Mouse (Mus musculus) forebrain, embryonic 15.5 days (tissue): ENCODE results near the gene 5330417H12Rik. TPM values are rescaled to one million over a fixed set of nuclear protein-coding genes. Genes with fewer than 3 reads are reported as not detected.

Source experiments
- ATAC-seq: fragments of 200-750 bp; cut with Nextera tagmentation; replicated peaks from 2 replicates; pipeline ENCODE4 v1.8.0; 2017; ENCODE audit warnings: mild to moderate bottlenecking, moderate TSS enrichment, moderate library complexity
- H3K27ac ChIP-seq: fragments of 300-500 bp; sonication (generic); replicated peaks from 2 replicates; pipeline ENCODE4 v1.5.1; 2015; ENCODE audit warnings: mild to moderate bottlenecking, inconsistent platforms
- H3K27me3 ChIP-seq: fragments of 300-500 bp; sonication (generic); 2 replicates; pipeline ENCODE4 v1.6.1; 2015; ENCODE audit warnings: inconsistent platforms
- H3K36me3 ChIP-seq: fragments of 300-500 bp; sonication (generic); 2 replicates; pipeline ENCODE4 v1.6.1; 2015; ENCODE audit warnings: mild to moderate bottlenecking, inconsistent platforms
- H3K4me1 ChIP-seq: fragments of 300-500 bp; sonication (generic); 2 replicates; pipeline ENCODE4 v1.6.1; 2015; ENCODE audit warnings: inconsistent platforms
- H3K4me2 ChIP-seq: fragments of 300-500 bp; sonication (generic); replicated peaks from 2 replicates; pipeline ENCODE4 v1.6.1; 2015; ENCODE audit warnings: mild to moderate bottlenecking, inconsistent platforms
- H3K4me3 ChIP-seq: fragments of 300-500 bp; sonication (generic); 2 replicates; pipeline ENCODE4 v1.5.1; 2015; ENCODE audit warnings: mild to moderate bottlenecking, inconsistent platforms
- H3K9ac ChIP-seq: fragments of 300-500 bp; sonication (generic); replicated peaks from 2 replicates; pipeline ENCODE4 v1.6.1; 2015; ENCODE audit warnings: mild to moderate bottlenecking, inconsistent platforms
- H3K9me3 ChIP-seq: fragments of 300-500 bp; sonication (generic); 2 replicates; pipeline ENCODE4 v1.6.1; 2016; ENCODE audit warnings: inconsistent platforms
- WGBS: fragments of 180-500 bp; shearing (Covaris S2); methylation state at CpG from one replicate; pipeline ENCODE4 v1.1.7; 2015; ENCODE audit warnings: mixed read lengths; 5-methylcytosine and 5-hydroxymethylcytosine counted together
- polyA plus RNA-seq: library from polyadenylated mRNA; unstranded; fragments of >200 nt; fragmentation: Nextera tagmentation; extraction: Ambion mirVana; gene quantifications from 2 replicates; pipeline ENCODE4 v1.2.1, GENCODE M21; 2015

Gene 5330417H12Rik
- not detected in 2 replicates for polyA plus RNA-seq

- no peak for ATAC-seq
Measured at GRCm38 (mm10) chr7:107625061-107625460, at the start of gene 5330417H12Rik. TSS of gene 5330417H12Rik (minus strand) at chr7:107625161.

GRCm38 (mm10) chr7:107668514-107668913, 43.6 kb upstream of the 5330417H12Rik start:
- H3K36me3 ChIP-seq: no peaks in the 10 kb centered on the region
- no peak overlapping the region for H3K4me3 ChIP-seq
- no peaks in the 10 kb centered on the region for H3K9me3 ChIP-seq
- 91% methylated on average over 5 of the region's 5 CpGs for WGBS
- peaks cover 23% of the 10 kb centered on the region for H3K4me1 ChIP-seq
- no peak overlapping the region for H3K27ac ChIP-seq
- H3K27me3 ChIP-seq: no peaks in the 10 kb centered on the region
- no peak for ATAC-seq
- H3K9ac ChIP-seq: no peak overlapping the region
- H3K4me2 ChIP-seq: no peak overlapping the region

More at GRCm38 (mm10) chr7:107625061-107625460, at the start of gene 5330417H12Rik:
- H3K4me2 ChIP-seq: no peak within 1 kb of the TSS
- H3K4me3 ChIP-seq: no peak within 1 kb of the TSS
- H3K27me3 ChIP-seq: no peaks in the 10 kb centered on the region
- no peaks in the 10 kb centered on the region for H3K36me3 ChIP-seq
- 63% methylated on average over 2 of the region's 2 CpGs for WGBS
- no peaks in the 10 kb centered on the region for H3K9me3 ChIP-seq
- H3K27ac ChIP-seq: no peak within 1 kb of the TSS
- no peaks in the 10 kb centered on the region for H3K4me1 ChIP-seq
- H3K9ac ChIP-seq: no peak within 1 kb of the TSS

DNA sequence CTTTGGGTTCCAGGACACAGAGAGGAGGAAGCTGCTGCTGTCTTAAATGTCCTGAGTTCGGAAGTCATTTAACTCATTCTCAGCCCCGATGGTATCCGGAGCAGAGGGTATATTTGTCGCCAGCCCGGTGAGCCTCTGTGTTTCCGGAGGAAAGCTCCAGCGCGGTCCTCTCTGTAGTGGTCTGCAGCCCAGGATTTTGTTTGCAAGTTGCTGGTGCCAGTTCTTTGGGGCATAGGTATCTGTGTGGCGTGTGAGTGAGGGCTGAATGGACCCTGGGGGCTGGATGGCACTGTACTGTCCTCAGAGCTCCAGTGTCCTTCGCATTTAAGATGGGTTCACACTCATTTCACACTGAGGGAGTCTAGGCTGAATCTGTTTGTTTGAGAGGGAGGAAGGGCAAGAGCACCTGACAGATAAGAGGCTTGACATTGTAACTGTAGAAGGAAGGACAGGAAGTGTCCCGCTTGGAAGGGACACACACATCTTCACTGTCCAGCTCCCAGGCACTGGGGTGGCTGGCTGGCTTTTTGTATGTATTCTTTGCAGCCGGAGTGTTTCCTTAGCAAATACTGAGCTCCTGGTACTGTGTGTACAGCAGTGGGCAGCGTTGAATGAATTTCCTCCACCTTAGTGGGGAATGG, 41.4 kb upstream of the 5330417H12Rik start:
- Histone ChIP-seq H3K27me3 (no peaks in the 10 kb centered on the region), H3K4me3 (peak overlapping the region; percentile 19), H3K4me1 (peaks cover 23% of the 10 kb centered on the region), H3K9ac (peak overlapping the region; percentile 11; the same call in 1 of the 2 replicates), H3K9me3 (no peaks in the 10 kb centered on the region), H3K4me2 (peak overlapping the region; percentile 31), H3K27ac (peak overlapping the region; percentile 25; the same call in 1 of the 2 replicates), H3K36me3 (no peaks in the 10 kb centered on the region)
- ATAC-seq: peak; percentile 11; the same call in 1 of the 2 replicates
- 43% methylated on average over 13 of the region's 13 CpGs for WGBS

DNA sequence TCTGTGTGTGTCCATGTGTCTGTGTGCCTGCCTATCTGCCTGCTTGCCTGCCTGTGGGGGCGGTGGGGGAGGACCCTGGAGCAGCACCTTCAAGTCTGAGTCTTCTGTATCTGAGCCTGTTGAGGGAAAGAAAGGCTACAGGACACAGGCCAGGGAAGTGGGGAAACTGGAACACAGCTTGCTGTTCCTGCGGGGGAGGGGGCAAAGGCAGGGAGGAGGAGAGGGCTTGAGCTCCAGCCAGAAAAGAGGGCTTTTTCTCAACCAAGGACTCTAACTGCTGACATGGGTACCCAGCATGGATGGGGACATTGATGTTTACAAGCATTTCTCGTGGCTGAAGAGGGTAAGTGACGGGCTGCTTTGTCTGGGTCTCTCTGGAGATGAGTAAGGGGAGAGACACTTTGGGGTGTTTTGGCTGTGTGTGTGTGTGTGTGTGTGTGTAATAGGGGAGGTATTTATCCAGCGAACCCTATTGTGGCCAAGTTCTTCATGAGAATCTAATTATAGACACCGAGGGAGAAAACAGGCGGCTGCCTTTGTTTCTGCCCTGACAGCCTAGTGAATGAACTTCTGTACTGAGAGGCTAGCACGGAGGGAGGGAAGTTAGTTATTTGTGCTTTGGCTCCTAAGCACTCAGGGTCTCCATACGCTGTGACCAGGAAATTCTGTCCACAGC, 40.8 kb upstream of the 5330417H12Rik start:
- Histone ChIP-seq H3K36me3 (no peaks in the 10 kb centered on the region), H3K9ac (peak overlapping the region; percentile 11; the same call in 1 of the 2 replicates), H3K4me1 (peaks cover 23% of the 10 kb centered on the region), H3K4me3 (peak overlapping the region; percentile 19), H3K9me3 (no peaks in the 10 kb centered on the region), H3K4me2 (peak overlapping the region; percentile 31), H3K27ac (peak overlapping the region; percentile 25), H3K27me3 (no peaks in the 10 kb centered on the region)
- WGBS: 3% methylated on average over 9 of the region's 9 CpGs
- peak; percentile 47 for ATAC-seq

DNA sequence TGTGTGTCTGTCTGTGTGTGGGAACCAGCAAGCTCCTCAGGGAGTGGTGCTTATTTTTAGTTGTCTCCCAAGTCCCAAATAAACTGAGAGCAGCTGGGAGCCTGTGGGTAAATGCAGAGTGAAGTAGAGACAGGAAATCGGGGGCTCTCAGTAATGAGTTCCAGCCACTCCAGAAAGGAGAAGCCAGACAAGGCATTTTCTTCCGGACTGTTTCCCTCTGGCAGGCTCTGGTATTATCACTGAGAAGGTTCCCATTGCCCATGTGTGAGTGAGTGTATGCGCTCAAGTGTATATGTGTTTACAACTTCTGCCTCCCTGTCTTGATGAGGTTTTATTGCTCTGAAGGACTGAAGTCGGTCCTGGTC, 40.2 kb upstream of the 5330417H12Rik start:
- Histone ChIP-seq H3K9ac (no peak overlapping the region), H3K27me3 (no peaks in the 10 kb centered on the region), H3K4me2 (peak overlapping the region; percentile 31), H3K4me3 (no peak overlapping the region), H3K9me3 (no peaks in the 10 kb centered on the region), H3K36me3 (no peaks in the 10 kb centered on the region), H3K4me1 (peaks cover 23% of the 10 kb centered on the region), H3K27ac (peak overlapping the region; percentile 27)
- WGBS: 27% methylated on average over 4 of the region's 4 CpGs
- ATAC-seq: peak; percentile 21

DNA sequence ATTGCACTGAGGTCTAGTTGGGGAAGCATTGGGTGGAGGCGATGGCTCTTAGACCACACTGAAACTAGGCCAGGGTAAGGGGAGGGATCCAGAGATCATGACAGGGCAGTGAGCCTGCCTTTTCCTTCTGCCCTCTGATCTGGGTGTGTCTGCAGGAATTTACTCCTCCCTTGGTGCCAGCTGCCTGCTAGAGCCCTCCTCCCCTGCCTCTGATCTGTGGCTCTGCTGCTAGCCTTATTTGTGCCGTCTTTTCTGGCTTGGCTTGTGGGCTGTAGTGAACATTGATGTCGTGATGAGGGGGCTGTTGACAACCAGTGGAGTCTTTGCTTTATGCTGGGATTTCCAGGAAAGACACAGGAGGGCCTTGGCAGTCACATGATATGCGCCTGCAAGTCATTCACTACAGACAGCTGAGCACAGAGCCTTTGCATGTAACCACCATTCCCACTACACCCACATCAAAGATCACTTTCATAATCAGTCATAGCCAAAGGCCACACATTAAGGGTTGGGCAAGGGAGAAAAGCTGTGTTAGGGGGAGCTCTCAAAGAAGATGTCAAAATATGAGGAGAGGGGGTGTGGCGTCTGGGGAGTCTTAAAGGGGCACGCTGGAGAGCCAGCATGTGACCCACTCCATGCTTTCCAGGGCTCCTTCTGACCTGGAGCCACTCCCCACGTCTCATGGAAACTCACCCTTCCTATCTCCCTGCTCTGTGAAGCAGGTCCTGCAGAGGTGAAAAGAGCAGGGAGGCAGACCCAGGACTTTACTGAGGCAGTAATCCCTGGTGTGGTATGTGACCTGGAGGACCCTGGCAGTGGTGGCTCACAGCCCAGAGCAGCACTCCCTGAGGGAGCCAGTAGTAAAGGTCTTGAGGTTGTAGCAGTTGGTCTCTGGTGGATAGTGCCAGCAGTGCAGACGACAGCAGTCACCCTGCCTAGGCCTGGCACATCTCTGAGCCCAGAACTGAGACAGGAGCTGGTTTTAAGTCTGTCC, 39.4 kb upstream of the 5330417H12Rik start:
- Histone ChIP-seq H3K27ac (0 out of 2 replicates have a peak overlapping the region, but pooled peaks have one; percentile 27), H3K4me1 (peaks cover 23% of the 10 kb centered on the region), H3K4me2 (no peak overlapping the region), H3K36me3 (no peaks in the 10 kb centered on the region), H3K9me3 (no peaks in the 10 kb centered on the region), H3K9ac (no peak overlapping the region), H3K4me3 (no peak overlapping the region), H3K27me3 (no peaks in the 10 kb centered on the region)
- WGBS: 46% methylated on average over 8 of the region's 8 CpGs
- ATAC-seq: peak; percentile 23; the same call in 1 of the 2 replicates

DNA sequence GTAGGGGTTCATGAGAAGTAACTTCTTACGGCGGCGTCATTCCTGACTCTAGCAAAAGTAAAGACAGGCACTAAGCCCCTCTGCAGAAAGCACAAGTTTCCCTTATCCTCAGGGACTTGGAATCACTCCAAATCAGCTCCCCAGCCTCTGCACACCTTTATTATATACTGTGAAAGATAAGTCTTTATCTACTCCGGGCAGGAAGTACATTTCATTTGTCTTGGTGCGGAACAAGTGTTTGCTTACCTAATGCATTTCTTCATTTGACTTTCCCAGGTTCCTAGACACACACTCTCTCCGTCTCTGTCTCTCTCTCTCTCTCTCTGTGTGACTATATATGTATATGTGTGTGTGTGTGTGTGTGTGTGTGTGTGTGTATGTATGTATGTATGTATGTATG, 38.7 kb upstream of the 5330417H12Rik start:
- Histone ChIP-seq H3K9ac (no peak overlapping the region), H3K4me1 (peaks cover 23% of the 10 kb centered on the region), H3K27me3 (no peaks in the 10 kb centered on the region), H3K4me2 (no peak overlapping the region), H3K4me3 (no peak overlapping the region), H3K9me3 (no peaks in the 10 kb centered on the region), H3K27ac (no peak overlapping the region), H3K36me3 (no peaks in the 10 kb centered on the region)
- no peak for ATAC-seq
- 85% methylated on average over 6 of the region's 6 CpGs for WGBS

GRCm38 (mm10) chr7:107661843-107662281, 36.9 kb upstream of the 5330417H12Rik start:
- Histone ChIP-seq H3K27me3 (no peaks in the 10 kb centered on the region), H3K36me3 (no peaks in the 10 kb centered on the region), H3K4me2 (no peak overlapping the region), H3K4me3 (no peak overlapping the region), H3K27ac (no peak overlapping the region), H3K4me1 (peaks cover 23% of the 10 kb centered on the region), H3K9me3 (no peaks in the 10 kb centered on the region), H3K9ac (no peak overlapping the region)
- WGBS: 56% methylated on average over 5 of the region's 5 CpGs
- no peak for ATAC-seq

GRCm38 (mm10) chr7:107661189-107661842, 36.4 kb upstream of the 5330417H12Rik start:
- Histone ChIP-seq H3K27ac (no peak overlapping the region), H3K4me3 (no peak overlapping the region), H3K36me3 (no peaks in the 10 kb centered on the region), H3K4me1 (peaks cover 19% of the 10 kb centered on the region), H3K4me2 (no peak overlapping the region), H3K9ac (no peak overlapping the region), H3K9me3 (no peaks in the 10 kb centered on the region), H3K27me3 (no peaks in the 10 kb centered on the region)
- ATAC-seq: peak; percentile 68
- WGBS: 16% methylated on average over 8 of the region's 8 CpGs

- Histone ChIP-seq H3K9ac (no peak overlapping the region), H3K27me3 (no peaks in the 10 kb centered on the region), H3K4me2 (no peak overlapping the region), H3K4me1 (no peaks in the 10 kb centered on the region), H3K4me3 (no peak overlapping the region), H3K9me3 (no peaks in the 10 kb centered on the region), H3K27ac (no peak overlapping the region), H3K36me3 (no peaks in the 10 kb centered on the region)
- no peak for ATAC-seq
- WGBS: 81% methylated on average over 8 of the region's 8 CpGs
Measured at GRCm38 (mm10) chr7:107659186-107659918, 34.4 kb upstream of the 5330417H12Rik start.

DNA sequence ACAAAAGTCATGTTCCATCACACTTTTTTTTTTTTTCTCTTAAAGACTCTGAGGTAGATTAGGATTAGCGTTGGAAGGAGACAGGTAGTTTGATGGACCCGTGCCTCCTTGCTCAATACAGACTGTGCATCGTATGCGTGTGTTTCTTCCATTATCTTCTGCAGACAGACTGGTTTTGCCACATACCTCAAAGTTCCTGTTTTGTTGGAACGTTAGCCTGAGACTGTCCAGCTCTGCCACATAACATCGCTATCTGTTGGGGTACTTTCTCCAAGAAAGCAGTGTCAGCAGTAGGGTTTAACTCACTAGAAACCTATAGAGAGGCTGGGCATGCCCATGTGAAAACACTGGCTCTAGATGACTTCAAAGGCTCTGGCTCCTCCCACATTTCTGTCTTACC, 31.5 kb upstream of the 5330417H12Rik start:
- WGBS: 93% methylated on average over 6 of the region's 6 CpGs
- Histone ChIP-seq H3K9ac (no peak overlapping the region), H3K4me3 (no peak overlapping the region), H3K4me1 (no peaks in the 10 kb centered on the region), H3K27me3 (no peaks in the 10 kb centered on the region), H3K27ac (no peak overlapping the region), H3K4me2 (no peak overlapping the region), H3K9me3 (no peaks in the 10 kb centered on the region), H3K36me3 (no peaks in the 10 kb centered on the region)
- ATAC-seq: no peak
